Comparison of ENCODE assay signal across 11 mouse cellular contexts in the genomic region with DNA sequence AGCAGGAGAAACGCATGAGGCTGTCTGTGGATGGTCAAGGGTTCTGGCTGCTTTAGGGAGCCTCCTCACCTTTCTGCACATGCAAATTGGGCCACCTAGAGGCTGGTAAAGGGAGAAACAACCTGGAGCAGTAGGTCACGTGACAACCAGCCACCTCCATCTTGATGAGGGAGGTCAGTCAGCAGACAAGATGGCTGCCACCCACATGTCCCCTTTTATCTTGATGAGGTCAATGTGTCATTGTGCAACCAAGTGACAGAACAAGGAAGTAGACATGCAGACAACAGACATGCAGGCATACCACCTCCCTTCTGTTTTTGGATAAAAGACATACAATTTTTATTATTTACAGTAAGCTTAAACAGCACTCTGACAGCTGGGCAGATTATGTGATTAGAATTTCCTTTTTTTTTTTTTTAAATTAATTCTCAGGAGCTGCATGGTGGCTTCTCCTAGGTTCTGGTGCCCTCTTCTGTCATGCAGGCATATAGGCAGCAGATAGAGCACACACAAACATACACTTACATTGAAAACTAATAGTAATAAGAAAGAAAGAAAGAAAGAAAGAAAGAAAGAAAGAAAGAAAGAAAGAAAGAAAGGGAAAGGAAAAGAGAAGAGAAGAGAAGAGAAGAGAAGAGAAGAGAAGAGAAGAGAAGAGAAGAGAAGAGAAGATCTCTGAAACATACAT. TPM values are rescaled to one million over a fixed set of nuclear protein-coding genes. Genes with fewer than 3 reads are reported as not detected.
A peak's percentile ranks its signal among the peaks of the same experiment; 100 is the strongest.
DNase-seq lines count a peak whose midpoint lies in the region; ATAC-seq and TF ChIP-seq lines count a peak whose summit lies in the region.
"Had no signal": no experiment of that assay in that cellular context is flagged by ENCODE, and none has a peak within 500 bp of the region (broad histone marks: within the 10 kb centered on the region; RNA-seq: fewer than 3 reads in every experiment).

No protein-coding gene starts in this region.

- no peak for TF ChIP-seq CTCF in liver, adult 2 months (IDR thresholded peaks at IDR 0.05; ENCODE audit: low read depth, low read length)

- H3K4me3 ChIP-seq in hindbrain, embryonic 10.5 days = no peak overlapping the region
- no peak overlapping the region for H3K4me3 ChIP-seq in hindbrain, embryonic 13.5 days
- H3K4me3 ChIP-seq in liver, adult 2 months (ENCODE audit: insufficient read depth, low read depth, low read length) = no peak overlapping the region
- H3K4me3 ChIP-seq: erythroblast, embryonic 14.5 days; lung, embryonic 15.5 days had no signal

- H3K36me3 ChIP-seq in hindbrain, embryonic 10.5 days = no peaks in the 10 kb centered on the region
- no peaks in the 10 kb centered on the region for H3K36me3 ChIP-seq in hindbrain, embryonic 13.5 days
- H3K36me3 ChIP-seq in liver, adult 2 months (ENCODE audit: control insufficient read depth, insufficient read depth, low read length) = no peaks in the 10 kb centered on the region
- H3K36me3 ChIP-seq: lung, embryonic 15.5 days had no signal

- H3K9me3 ChIP-seq in hindbrain, embryonic 10.5 days = no peaks in the 10 kb centered on the region
- H3K9me3 ChIP-seq in hindbrain, embryonic 13.5 days = no peaks in the 10 kb centered on the region
- H3K9me3 ChIP-seq: lung, embryonic 15.5 days had no signal

- DNase-seq in hindbrain, embryonic 10.5 days (ENCODE audit: low spot score) = peak; percentile 22
- peak; percentile 15 to 39 for DNase-seq in B cell, adult 2 months
- DNase-seq in R1 (ENCODE audit: low read depth, low spot score) = peak; percentile 90
- peak; percentile 67 for DNase-seq in liver, adult 2 months (ENCODE audit: extremely low read depth, low read depth, low spot score)
- DNase-seq in left cerebral cortex, adult 9 months (ENCODE audit: low spot score in 2 of 2) = no peak
- no peak for DNase-seq in left cerebral cortex, adult 8-10 months (ENCODE audit: low spot score in 2 of 2)
- DNase-seq in layer of hippocampus, adult 18-20 months (ENCODE audit: low spot score in 2 of 2) = no peak
- DNase-seq: adrenal gland, postnatal 25 days had no signal

- H3K9ac ChIP-seq in hindbrain, embryonic 13.5 days = no peak overlapping the region
- H3K9ac ChIP-seq in liver, adult 2 months (ENCODE audit: low read depth, low read length) = no peak overlapping the region
- H3K9ac ChIP-seq: lung, embryonic 15.5 days had no signal

- H3K27me3 ChIP-seq in hindbrain, embryonic 10.5 days (ENCODE audit: insufficient read depth, poor library complexity, severe bottlenecking) = no peaks in the 10 kb centered on the region
- no peaks in the 10 kb centered on the region for H3K27me3 ChIP-seq in hindbrain, embryonic 13.5 days
- H3K27me3 ChIP-seq in liver, adult 2 months (ENCODE audit: control insufficient read depth, insufficient read depth, low read length) = no peaks in the 10 kb centered on the region
- H3K27me3 ChIP-seq: lung, embryonic 15.5 days had no signal

- no peaks in the 10 kb centered on the region for H3K4me1 ChIP-seq in hindbrain, embryonic 10.5 days (replicated peaks)
- no peaks in the 10 kb centered on the region for H3K4me1 ChIP-seq in hindbrain, embryonic 13.5 days (replicated peaks)
- H3K4me1 ChIP-seq in liver, adult 2 months (ENCODE audit: control insufficient read depth, insufficient read depth, low read length) = no peaks in the 10 kb centered on the region
- H3K4me1 ChIP-seq: lung, embryonic 15.5 days had no signal

- no peak for TF ChIP-seq POLR2A in liver, adult 2 months (IDR thresholded peaks at IDR 0.05; ENCODE audit: extremely low read depth, insufficient read depth, low read length)

- no peak for ATAC-seq in hindbrain, embryonic 13.5 days (ENCODE audit: low FRiP score)

- no peak overlapping the region for H3K27ac ChIP-seq in hindbrain, embryonic 10.5 days
- no peak overlapping the region for H3K27ac ChIP-seq in hindbrain, embryonic 13.5 days
- H3K27ac ChIP-seq in liver, adult 2 months (replicated peaks; ENCODE audit: insufficient read depth, low read depth, low read length) = no peak overlapping the region
- H3K27ac ChIP-seq: lung, embryonic 15.5 days had no signal

- H3K4me2 ChIP-seq in hindbrain, embryonic 13.5 days = no peak overlapping the region
- H3K4me2 ChIP-seq: lung, embryonic 15.5 days had no signal

- H3K79me2 ChIP-seq in liver, adult 2 months (ENCODE audit: control insufficient read depth, insufficient read depth, low read length) = no peaks in the 10 kb centered on the region

- 87% methylated on average over 2 of the region's 2 CpGs for WGBS in hindbrain, embryonic 10.5 days
- WGBS in hindbrain, embryonic 13.5 days = 85% methylated on average over 2 of the region's 2 CpGs
- 75% methylated on average over 2 of the region's 2 CpGs for WGBS in liver, adult 2 months

RNA-seq across cellular contexts. Expression of a gene that starts 58.9 kb away (rescaled TPM):
- not detected in 2 replicates for polyA plus RNA-seq in hindbrain, embryonic 10.5 days (2016; fragmentation: Nextera tagmentation; extraction: Ambion mirVana)
- polyA plus RNA-seq in hindbrain, embryonic 13.5 days (2015; fragmentation: Nextera tagmentation; extraction: Ambion mirVana) = not detected in 2 replicates
- total RNA-seq in liver, adult 2 months (2014; rRNA removed) = not detected in 2 replicates
- not detected in 2 replicates for polyA plus RNA-seq in liver, adult 2 months (2012; rRNA removed)
- not detected for total RNA-seq in left cerebral cortex, adult 8-10 months (2022)
- not detected for total RNA-seq in layer of hippocampus, adult 18-20 months (2021)
- total RNA-seq: adrenal gland, postnatal 25 days had no signal
- polyA plus RNA-seq: erythroblast, embryonic 14.5 days; lung, embryonic 15.5 days had no signal

Comparison
In these comparisons a context has a peak if more than half of its experiments do, and no peak if none do; other contexts are left out.
1. DNase-seq: peak in hindbrain, embryonic 10.5 days (single experiment), B cell, adult 2 months (2 of 2), R1 (single experiment) and liver, adult 2 months (single experiment); none in left cerebral cortex, adult 9 months (0 of 2), left cerebral cortex, adult 8-10 months (0 of 2) and layer of hippocampus, adult 18-20 months (0 of 2).